Mouse (Mus musculus): ENCODE data around the gene Cbl. TPM values are rescaled to one million over a fixed set of nuclear protein-coding genes. Genes with fewer than 3 reads are reported as not detected.
"Not testable (repeated sequence)": the region's sequence is repeated elsewhere in the genome, so short reads cannot be mapped to it uniquely, and the experiment has no call there.

Gene Cbl
- polyA plus RNA-seq, 1 experiment from 2014 or later: 23.9 TPM

DNA sequence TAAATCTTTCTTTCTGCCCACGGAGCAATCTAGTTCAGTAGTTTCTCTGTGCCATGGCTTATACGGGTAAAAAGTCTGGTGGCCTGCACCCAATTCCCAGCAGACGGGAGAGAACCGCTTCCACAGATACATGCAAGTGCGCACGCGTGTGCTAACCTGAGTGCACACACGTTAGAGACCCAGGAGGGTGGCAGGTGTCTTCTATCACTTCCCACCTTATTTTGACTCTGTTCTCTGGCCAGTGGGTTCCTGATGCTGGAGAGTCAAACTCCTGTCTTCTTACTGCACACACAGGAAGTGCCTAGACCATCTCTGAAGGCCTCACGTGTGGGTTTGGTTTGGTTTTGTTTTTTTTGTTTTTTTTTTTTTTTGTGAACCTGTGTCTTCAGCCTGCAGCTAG lies 118.2 kb downstream of the Cbl start:
- H3K36me3 ChIP-seq: peaks cover 3% of the 10 kb centered on the region
- DNase-seq (ENCODE audit: low spot score): no peak
- no peak overlapping the region for H3K4me3 ChIP-seq
- peaks cover 15% of the 10 kb centered on the region for H3K4me1 ChIP-seq
- WGBS: 92% methylated on average over 9 of the region's 9 CpGs
- no peaks in the 10 kb centered on the region for H3K9me3 ChIP-seq (replicated peaks)
- no peaks in the 10 kb centered on the region for H3K27me3 ChIP-seq (ENCODE audit: low read depth, poor library complexity, severe bottlenecking)
- H3K27ac ChIP-seq: no peak overlapping the region

DNA sequence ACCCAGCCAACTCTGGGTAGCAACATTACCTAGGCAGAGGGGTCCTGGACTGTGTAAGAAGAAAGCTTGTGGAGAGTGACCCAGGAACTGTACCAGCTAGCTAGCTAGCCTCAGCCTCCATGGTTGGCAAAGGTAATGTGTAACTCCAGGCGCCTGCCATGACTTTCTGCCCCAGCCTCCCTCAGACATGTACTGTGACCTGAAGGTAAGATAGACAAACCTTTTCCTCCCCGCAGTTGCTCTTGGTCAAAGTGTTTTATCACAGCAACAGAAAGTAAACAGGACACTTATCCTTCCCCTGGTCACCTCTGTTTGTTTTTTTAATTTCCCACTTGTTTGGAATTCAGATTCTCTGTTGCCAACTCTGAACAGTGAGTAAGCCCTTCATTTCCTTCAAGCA lies 119.4 kb downstream of the Cbl start:
- no peak for DNase-seq (ENCODE audit: low spot score)
- 87% methylated on average over 2 of the region's 2 CpGs for WGBS
- H3K27ac ChIP-seq: no peak overlapping the region
- no peaks in the 10 kb centered on the region for H3K27me3 ChIP-seq (ENCODE audit: low read depth, poor library complexity, severe bottlenecking)
- peaks cover 14% of the 10 kb centered on the region for H3K36me3 ChIP-seq
- H3K4me1 ChIP-seq: peaks cover 26% of the 10 kb centered on the region
- no peak overlapping the region for H3K4me3 ChIP-seq
- no peaks in the 10 kb centered on the region for H3K9me3 ChIP-seq (replicated peaks)

DNA sequence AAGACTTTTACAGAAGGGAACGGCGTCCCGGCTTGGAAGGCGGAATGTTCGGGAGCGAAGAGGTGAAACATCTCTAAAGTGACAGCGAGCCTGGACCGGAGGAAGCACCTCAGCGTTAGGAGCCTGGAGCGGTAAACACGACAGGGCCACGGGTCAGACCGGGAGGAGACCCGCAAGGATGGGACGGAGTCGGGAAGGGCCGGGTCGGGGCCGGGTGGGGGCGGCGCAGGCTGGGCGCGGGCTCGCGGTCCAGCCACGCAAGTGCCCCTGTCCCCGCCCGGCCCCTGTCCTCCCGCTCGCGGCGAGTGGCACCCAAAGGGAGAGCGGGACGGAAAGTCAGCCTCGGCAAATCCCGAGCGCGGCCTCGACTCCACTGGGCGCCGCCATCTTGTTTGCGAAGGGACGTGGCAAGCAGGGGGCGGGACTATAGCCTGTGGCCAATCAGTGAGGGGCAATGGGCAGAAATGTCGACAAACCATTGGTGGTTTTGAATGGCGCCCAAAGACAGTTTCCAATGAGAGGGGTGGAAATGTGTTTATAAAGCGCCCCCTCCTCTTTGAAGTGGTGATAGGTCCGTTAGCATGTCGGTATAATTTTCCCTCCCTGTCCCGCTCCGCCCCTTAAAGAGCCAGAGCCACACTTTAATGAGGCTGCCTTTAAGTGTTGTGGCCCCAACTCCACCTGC lies 120.6 kb downstream of the Cbl start, which contains the start of the genes Gm49380 and Rnf26:
Gm49380 (minus strand) TSS at position 396 of the 685 bp plus-strand sequence.
Rnf26 (minus strand) TSS at position 413 of the 685 bp plus-strand sequence.
- under 1% methylated on average over 51 of the region's 51 CpGs for WGBS
- H3K27me3 ChIP-seq (ENCODE audit: low read depth, poor library complexity, severe bottlenecking): no peaks in the 10 kb centered on the region
- peaks cover 38% of the 10 kb centered on the region for H3K4me1 ChIP-seq
- H3K9me3 ChIP-seq (replicated peaks): no peaks in the 10 kb centered on the region
- H3K4me3 ChIP-seq: peak within 1 kb of the TSS; percentile 85
- peak; percentile 93 for DNase-seq (ENCODE audit: low spot score)
- peaks cover 23% of the 10 kb centered on the region for H3K36me3 ChIP-seq
- peak within 1 kb of the TSS; percentile 93 for H3K27ac ChIP-seq

DNA sequence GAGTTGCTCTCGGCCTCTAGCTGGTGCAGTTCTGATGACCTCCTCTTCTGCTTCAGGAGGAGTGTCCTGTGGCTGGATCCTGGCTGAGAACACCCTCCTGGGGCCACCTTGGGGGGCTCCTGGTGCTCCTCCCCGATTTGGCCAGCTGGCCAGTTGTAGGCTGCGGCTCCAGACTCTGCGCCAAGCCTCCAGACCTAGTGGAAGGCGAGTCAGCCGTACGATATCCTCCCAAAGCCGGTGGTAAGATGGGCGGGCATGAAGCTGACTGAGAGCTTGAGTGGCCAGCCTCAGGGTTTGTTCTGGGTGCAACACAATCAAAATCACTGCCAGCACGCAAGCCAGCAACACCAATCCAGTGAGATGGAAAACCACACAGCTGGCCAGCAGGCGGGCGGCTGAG lies 121.9 kb downstream of the Cbl start:
- Histone ChIP-seq H3K4me1 (peaks cover 52% of the 10 kb centered on the region), H3K36me3 (peaks cover 37% of the 10 kb centered on the region), H3K4me3 (peak overlapping the region; percentile 85)
- H3K27me3 ChIP-seq (ENCODE audit: low read depth, poor library complexity, severe bottlenecking); H3K27ac ChIP-seq; DNase-seq (ENCODE audit: low spot score); H3K9me3 ChIP-seq (replicated peaks): not testable (repeated sequence)
- 84% methylated on average over 10 of the region's 12 CpGs for WGBS

DNA sequence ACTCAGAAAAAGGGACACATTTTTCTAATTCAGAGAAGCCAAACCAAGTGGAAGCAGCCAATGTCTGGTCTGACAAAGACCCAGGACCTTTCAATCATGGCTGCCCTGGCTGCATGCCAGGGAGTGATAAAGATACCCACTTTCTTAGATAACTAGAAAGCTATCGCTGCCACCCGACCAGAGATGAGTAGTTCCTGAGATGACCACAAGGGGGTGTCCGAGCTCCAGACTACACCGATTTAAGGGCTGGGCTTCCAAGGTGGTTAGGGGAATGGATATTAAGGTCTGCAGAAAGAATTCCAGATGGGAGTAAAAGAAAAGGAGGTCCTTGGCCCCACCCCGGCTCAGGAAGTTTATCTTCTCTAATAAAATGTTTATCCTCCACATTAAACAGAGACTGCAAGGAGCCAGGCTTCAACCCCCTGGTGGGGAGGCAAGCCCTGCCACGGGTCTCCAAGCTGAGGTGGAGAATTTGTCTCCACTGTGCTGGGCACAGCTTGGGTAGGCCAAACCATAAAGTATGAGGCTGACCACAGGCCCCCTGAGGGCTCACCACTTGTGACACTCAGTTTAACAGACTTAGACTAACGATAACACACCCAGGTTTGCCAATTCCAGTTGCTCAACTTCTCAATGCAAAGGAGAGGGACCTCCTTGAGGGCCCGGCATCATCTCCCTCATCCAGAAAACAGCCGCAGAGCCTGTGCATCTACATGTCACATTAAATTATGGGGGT lies 124.3 kb downstream of the Cbl start:
- peak; percentile 81 for DNase-seq (ENCODE audit: low spot score)
- Histone ChIP-seq H3K4me1 (peaks cover 59% of the 10 kb centered on the region), H3K27ac (no peak overlapping the region), H3K27me3 (ENCODE audit: low read depth, poor library complexity, severe bottlenecking) (no peaks in the 10 kb centered on the region), H3K9me3 (replicated peaks) (no peaks in the 10 kb centered on the region), H3K4me3 (peak overlapping the region; percentile 37), H3K36me3 (peaks cover 60% of the 10 kb centered on the region)
- WGBS: 28% methylated on average over 9 of the region's 9 CpGs

DNA sequence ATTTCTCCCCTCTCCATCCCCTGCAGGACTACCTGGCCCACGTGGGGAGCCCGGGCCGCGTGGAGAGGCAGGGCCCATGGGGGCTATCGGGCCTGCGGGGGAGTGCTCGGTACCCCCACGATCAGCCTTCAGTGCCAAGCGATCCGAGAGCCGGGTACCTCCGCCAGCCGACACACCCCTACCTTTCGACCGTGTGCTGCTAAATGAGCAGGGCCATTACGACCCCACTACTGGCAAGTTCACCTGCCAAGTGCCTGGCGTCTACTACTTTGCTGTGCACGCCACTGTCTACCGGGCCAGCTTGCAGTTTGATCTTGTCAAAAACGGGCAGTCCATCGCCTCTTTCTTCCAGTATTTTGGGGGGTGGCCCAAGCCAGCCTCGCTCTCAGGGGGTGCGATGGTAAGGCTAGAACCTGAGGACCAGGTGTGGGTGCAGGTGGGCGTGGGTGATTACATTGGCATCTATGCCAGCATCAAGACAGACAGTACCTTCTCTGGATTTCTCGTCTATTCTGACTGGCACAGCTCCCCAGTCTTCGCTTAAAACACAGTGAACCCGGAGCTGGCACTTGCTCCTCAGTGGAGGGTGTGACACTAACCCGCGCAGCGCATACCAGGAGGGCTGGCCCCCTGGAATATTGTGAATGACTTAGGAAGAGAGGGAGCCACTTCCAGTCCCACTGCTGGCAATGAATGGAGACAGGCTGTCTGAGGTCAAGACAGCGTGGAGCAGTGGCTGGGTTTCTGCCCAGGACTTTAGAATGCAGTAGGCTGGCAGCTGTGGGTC lies 125.4 kb downstream of the Cbl start:
- DNase-seq (ENCODE audit: low spot score): no peak
- Histone ChIP-seq H3K27me3 (ENCODE audit: low read depth, poor library complexity, severe bottlenecking) (no peaks in the 10 kb centered on the region), H3K9me3 (replicated peaks) (no peaks in the 10 kb centered on the region), H3K4me3 (peak overlapping the region; percentile 37; the same call in 1 of the 2 replicates), H3K4me1 (peaks cover 59% of the 10 kb centered on the region), H3K36me3 (peaks cover 67% of the 10 kb centered on the region), H3K27ac (0 out of 2 replicates have a peak overlapping the region, but pooled peaks have one; percentile 46)
- 83% methylated on average over 30 of the region's 31 CpGs for WGBS

DNA sequence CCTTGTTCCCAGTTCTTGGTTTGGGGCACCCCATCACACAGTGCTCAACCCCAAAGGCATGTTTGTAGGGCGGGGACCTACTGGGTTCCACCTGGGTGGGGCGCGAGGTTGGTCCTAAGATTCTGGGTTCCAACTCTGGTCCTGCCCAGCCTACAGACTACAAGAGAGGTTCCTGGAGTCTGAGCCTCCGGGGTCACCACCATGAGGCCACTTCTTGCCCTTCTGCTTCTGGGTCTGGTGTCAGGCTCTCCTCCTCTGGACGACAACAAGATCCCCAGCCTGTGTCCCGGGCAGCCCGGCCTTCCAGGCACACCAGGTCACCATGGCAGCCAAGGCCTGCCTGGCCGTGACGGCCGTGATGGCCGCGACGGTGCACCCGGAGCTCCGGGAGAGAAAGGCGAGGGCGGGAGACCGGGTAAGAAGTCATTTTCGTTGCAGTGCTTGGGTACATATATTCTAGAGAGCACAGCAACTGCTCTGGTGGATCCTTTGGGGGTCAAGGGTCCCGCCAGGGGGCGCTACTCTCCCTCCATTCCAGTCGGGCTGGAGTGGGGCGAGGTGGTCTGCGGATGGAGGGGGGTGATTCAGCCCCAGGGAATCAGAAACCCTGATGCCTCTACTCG lies 126.2 kb downstream of the Cbl start:
- peak; percentile 65 for DNase-seq (ENCODE audit: low spot score)
- peaks cover 74% of the 10 kb centered on the region for H3K36me3 ChIP-seq
- H3K4me1 ChIP-seq: peaks cover 61% of the 10 kb centered on the region
- peak overlapping the region; percentile 16; the same call in 1 of the 2 replicates for H3K4me3 ChIP-seq
- H3K27me3 ChIP-seq (ENCODE audit: low read depth, poor library complexity, severe bottlenecking): no peaks in the 10 kb centered on the region
- H3K9me3 ChIP-seq (replicated peaks): no peaks in the 10 kb centered on the region
- H3K27ac ChIP-seq: peak overlapping the region; percentile 47
- WGBS: 43% methylated on average over 25 of the region's 25 CpGs

DNA sequence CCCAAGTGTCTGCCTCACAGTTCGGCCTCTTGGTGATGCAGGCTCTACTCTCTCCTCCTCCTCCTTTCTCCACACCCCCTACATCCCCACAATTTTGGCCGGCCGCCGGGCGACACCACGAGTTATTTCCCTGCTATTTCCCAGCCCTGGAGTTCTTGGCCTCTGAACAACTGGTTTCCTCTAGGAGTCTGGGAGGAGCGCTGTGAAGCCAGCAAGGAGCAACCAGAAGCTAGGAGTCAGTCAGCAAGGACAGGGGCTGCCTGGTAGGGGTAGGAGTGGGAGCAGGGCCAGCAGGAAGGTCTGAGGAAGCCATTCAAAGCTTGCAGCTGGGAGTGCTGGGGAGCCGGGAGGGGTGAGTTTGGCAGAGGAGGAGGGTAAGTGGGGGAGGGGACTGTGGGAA lies 126.7 kb downstream of the Cbl start, which contains the start of gene C1qtnf5:
C1qtnf5 (plus strand) TSS at position 136 of the 400 bp plus-strand sequence.
- no peak for DNase-seq (ENCODE audit: low spot score)
- WGBS: 36% methylated on average over 8 of the region's 8 CpGs
- Histone ChIP-seq H3K36me3 (peaks cover 79% of the 10 kb centered on the region), H3K4me3 (peak within 1 kb of the TSS; percentile 16; the same call in 1 of the 2 replicates), H3K9me3 (replicated peaks) (no peaks in the 10 kb centered on the region), H3K4me1 (peaks cover 61% of the 10 kb centered on the region), H3K27me3 (ENCODE audit: low read depth, poor library complexity, severe bottlenecking) (no peaks in the 10 kb centered on the region), H3K27ac (peak within 1 kb of the TSS; percentile 47)

DNA sequence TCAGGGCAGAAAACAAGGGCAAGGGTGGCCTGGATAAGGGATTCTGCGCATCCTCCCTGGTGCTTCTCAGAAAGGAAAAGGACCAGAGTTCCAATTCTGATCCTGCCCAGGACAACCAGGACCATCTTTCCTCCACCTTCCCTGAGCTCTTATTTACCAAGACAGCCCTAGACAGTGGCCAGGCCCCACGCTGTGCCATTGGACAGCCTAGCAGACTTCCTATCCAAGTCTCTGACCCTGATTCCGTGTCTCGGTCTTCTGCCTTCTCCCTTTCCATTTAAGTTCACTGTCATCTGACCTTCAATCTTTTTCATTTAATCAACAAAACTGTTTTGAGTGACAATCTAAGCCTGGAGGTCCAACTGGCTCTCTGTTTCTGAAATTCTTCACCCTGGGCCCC lies 127.3 kb downstream of the Cbl start:
- no peak overlapping the region for H3K4me3 ChIP-seq
- peaks cover 61% of the 10 kb centered on the region for H3K4me1 ChIP-seq
- WGBS: 87% methylated on average over 4 of the region's 4 CpGs
- no peaks in the 10 kb centered on the region for H3K9me3 ChIP-seq (replicated peaks)
- no peak for DNase-seq (ENCODE audit: low spot score)
- H3K27ac ChIP-seq: peak overlapping the region; percentile 47; the same call in 1 of the 2 replicates
- no peaks in the 10 kb centered on the region for H3K27me3 ChIP-seq (ENCODE audit: low read depth, poor library complexity, severe bottlenecking)
- peaks cover 81% of the 10 kb centered on the region for H3K36me3 ChIP-seq

DNA sequence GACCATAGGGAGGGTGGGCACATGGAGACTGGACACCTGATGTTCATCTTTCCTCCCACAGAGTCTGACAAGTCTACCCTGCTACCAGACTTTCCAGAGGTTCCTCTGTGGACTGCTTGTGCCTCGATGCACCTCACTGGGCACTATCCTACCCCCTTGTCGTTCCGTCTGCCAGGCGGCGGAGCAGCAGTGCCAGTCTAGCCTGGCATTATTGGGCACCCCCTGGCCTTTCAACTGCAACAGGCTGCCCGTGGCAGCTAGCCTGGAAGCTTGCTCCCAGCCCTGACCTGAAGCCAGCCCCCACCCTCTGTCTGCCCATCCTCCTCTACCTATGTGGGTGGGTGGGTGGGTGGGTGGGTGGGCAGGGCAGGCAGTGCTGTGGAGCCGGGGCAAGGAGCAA lies 127.7 kb downstream of the Cbl start:
- no peak for DNase-seq (ENCODE audit: low spot score)
- peaks cover 85% of the 10 kb centered on the region for H3K36me3 ChIP-seq
- H3K4me1 ChIP-seq: peaks cover 64% of the 10 kb centered on the region
- WGBS: 92% methylated on average over 7 of the region's 7 CpGs
- H3K27me3 ChIP-seq (ENCODE audit: low read depth, poor library complexity, severe bottlenecking): no peaks in the 10 kb centered on the region
- no peak overlapping the region for H3K27ac ChIP-seq
- no peaks in the 10 kb centered on the region for H3K9me3 ChIP-seq (replicated peaks)
- no peak overlapping the region for H3K4me3 ChIP-seq

DNA sequence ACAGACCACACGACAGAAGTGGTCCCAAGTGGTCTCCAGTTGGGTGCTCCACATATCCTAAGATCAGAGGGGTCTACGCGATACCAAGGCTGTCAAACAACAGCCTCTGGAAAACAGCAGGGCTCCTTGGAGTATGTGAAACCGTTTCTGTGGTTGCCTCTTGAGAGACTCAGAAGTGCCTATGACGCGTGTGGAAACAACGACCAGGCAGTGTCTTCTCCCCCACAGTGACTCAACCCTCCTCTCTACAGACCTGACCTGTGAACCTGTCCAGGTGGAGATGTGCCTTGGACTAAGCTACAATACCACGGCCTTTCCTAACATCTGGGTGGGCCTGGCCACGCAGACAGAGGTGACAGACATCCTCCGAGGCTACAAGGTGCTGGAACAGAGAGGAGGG lies 128.1 kb downstream of the Cbl start:
- DNase-seq (ENCODE audit: low spot score): no peak
- no peaks in the 10 kb centered on the region for H3K9me3 ChIP-seq (replicated peaks)
- H3K36me3 ChIP-seq: peaks cover 86% of the 10 kb centered on the region
- no peaks in the 10 kb centered on the region for H3K27me3 ChIP-seq (ENCODE audit: low read depth, poor library complexity, severe bottlenecking)
- H3K4me3 ChIP-seq: no peak overlapping the region
- 89% methylated on average over 10 of the region's 10 CpGs for WGBS
- H3K4me1 ChIP-seq: peaks cover 64% of the 10 kb centered on the region
- no peak overlapping the region for H3K27ac ChIP-seq

DNA sequence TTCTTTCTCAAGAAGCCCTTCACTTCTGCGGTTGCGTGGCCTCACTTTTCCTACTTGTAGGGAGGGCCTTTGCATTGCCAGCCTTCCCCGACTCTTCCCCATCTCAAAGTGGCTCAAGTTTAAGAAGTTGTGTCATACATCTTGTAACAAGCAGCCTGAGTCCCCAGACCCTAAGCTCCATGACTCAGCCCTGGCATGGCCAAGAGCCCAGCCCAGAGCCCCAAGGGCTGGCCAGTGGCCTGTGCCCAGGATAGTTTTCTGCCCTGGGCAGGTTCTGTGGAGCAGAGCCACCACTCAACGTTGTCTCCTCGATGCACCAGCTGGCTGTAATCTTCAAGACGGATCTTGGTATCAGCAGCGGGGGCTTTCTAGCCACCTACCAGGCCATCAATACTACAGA lies 129.0 kb downstream of the Cbl start:
- no peaks in the 10 kb centered on the region for H3K9me3 ChIP-seq (replicated peaks)
- no peak overlapping the region for H3K27ac ChIP-seq
- DNase-seq (ENCODE audit: low spot score): no peak
- 94% methylated on average over 7 of the region's 7 CpGs for WGBS
- H3K27me3 ChIP-seq (ENCODE audit: low read depth, poor library complexity, severe bottlenecking): no peaks in the 10 kb centered on the region
- H3K4me3 ChIP-seq: no peak overlapping the region
- peaks cover 82% of the 10 kb centered on the region for H3K36me3 ChIP-seq
- peaks cover 55% of the 10 kb centered on the region for H3K4me1 ChIP-seq

Measured in limb, embryonic 10.5 days (tissue).